Mouse (Mus musculus): Measurements from ENCODE around the gene Pik3r2.
A peak's percentile ranks its signal among the peaks of the same experiment; 100 is the strongest.
"Not testable (repeated sequence)": the region's sequence is repeated elsewhere in the genome, so short reads cannot be mapped to it uniquely, and the experiment has no call there.

Gene Pik3r2

GRCm38 (mm10) chr8:70776496-70777444, at the start of gene Pik3r2:
Gene Pik3r2, minus strand, starts transcription at chr8:70776713.
- peak; percentile 98 for DNase-seq

DNA sequence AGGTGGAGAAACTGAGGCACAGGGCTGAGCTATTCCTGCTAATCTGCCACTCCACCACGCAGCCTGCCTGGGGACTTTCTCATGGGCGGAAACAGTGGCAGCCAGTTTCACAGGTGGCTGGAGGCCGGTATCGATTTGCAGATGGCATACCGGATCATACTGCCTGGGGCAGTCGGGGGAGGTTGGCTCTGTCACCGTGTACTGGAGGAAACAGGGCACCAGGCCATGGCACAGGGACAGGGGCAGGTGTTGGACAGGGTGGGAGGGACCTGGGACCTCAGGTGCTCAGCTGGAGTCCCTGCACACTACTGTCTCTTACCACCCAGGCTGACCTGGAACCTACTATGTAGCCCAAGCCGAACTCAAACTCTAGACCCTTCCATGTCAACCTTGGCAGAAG, 49.3 kb upstream of the Pik3r2 start:
- no peak for DNase-seq

GRCm38 (mm10) chr8:70823802-70824201, 47.3 kb upstream of the Pik3r2 start:
- no peak for DNase-seq

DNA sequence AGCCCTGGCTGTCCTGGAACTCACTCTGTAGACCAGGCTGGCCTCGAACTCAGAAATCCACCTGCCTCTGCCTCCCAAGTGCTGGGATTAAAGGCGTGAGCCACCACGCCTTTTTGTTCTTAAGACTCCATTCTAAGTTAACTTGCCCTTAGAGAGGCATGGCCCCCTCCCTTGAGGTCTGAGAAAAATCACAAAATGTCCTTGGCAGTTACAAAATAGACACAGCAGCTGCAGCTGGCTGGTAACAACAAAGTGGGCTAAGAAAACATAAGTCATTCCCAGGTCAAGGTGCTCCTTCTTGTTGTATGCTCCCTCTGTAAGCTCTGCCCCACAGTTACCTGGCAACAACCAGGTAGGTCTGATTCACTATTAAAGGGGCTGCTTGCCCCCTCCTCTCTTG, 46.1 kb upstream of the Pik3r2 start:
- DNase-seq = not testable (repeated sequence)

- no peak for DNase-seq
Measured at GRCm38 (mm10) chr8:70821992-70822391, 45.5 kb upstream of the Pik3r2 start.

- DNase-seq = peak; percentile 75
Measured at GRCm38 (mm10) chr8:70821399-70821962, 45.0 kb upstream of the Pik3r2 start.

- DNase-seq = peak; percentile 90
Measured at GRCm38 (mm10) chr8:70820101-70820935, 43.8 kb upstream of the Pik3r2 start.

GRCm38 (mm10) chr8:70816679-70817078, 40.2 kb upstream of the Pik3r2 start:
- peak; percentile 75 for DNase-seq

- no peak for DNase-seq
Measured at GRCm38 (mm10) chr8:70812885-70813284, 36.4 kb upstream of the Pik3r2 start.

- no peak for DNase-seq
Measured at GRCm38 (mm10) chr8:70812055-70812454, 35.5 kb upstream of the Pik3r2 start.

GRCm38 (mm10) chr8:70810962-70811680, 34.6 kb upstream of the Pik3r2 start:
- no peak for DNase-seq

- DNase-seq = no peak
Measured at GRCm38 (mm10) chr8:70808955-70809701, 32.6 kb upstream of the Pik3r2 start.

- DNase-seq = no peak
Measured at GRCm38 (mm10) chr8:70808239-70808638, 31.7 kb upstream of the Pik3r2 start, which contains the start of gene Il12rb1. Gene Il12rb1, plus strand, starts transcription at chr8:70808449.

GRCm38 (mm10) chr8:70807304-70807703, 30.8 kb upstream of the Pik3r2 start:
- DNase-seq = no peak

DNA sequence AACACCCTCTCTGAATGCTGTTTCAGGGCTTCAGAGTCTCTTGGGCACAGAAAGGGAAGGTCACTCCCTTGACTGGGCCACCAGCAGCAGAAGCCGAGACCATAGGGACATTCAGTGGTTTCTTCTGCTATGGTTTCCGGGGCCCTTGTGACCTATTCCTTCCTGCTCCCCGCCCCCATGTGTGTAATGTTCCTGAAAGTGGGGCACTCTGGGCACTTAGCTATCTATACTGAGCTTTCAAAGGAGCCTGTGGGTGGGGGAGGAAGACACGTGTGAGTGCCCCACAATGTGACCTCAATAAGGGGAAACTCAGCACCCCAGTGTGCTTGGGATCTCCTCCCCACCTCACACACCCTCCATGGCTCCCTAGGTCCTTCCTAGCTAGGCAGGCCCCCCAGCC, 30.0 kb upstream of the Pik3r2 start:
- DNase-seq = peak; percentile 45

DNA sequence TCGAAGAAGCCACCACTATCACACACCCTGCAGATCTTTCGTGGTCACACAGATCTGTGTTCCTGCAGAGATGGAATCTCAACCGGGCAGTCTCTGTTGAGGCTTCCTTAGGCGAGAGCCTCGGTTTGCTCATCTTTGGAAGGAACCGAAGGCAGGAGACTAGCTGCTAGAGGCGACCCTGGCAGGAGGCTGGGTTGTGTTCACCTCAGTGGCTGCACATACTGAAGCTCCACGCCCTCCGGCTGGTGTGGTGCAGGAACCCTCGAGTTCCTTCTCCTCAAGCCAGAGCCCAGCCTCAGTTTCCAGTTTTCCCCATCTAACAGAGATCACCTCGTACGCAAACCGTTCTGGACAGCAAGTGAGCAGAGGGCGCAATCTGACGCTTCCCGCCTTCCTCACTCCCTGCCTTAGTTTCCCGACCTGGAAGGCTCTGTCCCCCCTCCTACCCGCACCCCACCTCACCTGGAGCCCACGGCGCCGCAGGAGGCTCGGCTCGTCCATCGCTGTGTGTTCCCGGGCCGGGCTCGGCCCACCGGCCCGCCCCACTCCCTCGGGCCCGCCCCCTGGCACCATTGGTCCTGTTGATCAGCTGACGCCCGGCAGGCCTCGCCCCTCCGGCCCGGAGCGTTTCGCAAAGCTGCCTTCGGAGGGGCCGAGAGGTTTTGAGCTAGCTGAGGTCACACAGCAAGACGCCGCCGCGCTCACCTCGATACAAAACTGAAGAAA, 28.1 kb upstream of the Pik3r2 start, which contains the start of gene Mast3:
TSS of gene Mast3 (minus strand) at position 574 of the 726 bp plus-strand sequence.
- DNase-seq = peak; percentile 85

DNA sequence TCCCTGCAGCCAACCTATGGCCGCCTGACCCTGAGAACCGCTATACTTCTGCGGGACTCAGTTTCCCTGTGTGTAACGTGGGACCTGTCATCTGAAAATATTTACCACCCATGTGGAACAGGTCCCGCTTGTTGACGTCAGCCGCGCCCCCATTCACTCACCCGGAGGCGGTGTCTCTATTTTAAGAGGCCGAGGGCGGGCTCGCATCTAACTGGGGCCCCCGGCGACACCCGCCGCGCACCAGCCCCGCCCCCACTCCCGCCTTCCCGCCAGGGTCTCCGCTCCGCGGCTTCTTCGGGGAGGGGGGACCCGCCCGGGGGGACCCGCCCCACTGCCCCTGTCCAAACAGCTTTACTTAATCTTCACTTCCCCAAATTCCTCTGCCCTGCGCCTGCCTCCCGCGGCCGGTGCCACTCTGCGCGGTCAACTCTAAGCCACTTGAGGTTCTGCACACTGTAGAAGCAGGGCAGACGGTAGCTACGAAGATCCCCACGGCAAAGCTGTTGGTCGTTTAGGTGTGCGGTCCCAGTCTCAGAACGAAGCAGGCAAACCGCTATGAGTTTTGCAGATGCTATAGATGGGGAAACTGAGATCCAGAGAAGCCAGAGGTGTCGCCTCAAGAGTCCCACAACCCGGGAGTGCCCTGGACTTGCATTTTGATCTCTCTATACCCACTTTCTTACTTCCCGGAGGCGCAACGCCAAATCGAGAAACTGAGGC, 27.4 kb upstream of the Pik3r2 start:
- DNase-seq = peak; percentile 45

- DNase-seq = no peak
Measured at GRCm38 (mm10) chr8:70802786-70803510, 26.4 kb upstream of the Pik3r2 start.

- DNase-seq = no peak
Measured at GRCm38 (mm10) chr8:70801830-70802229, 25.3 kb upstream of the Pik3r2 start.

- DNase-seq = no peak
Measured at GRCm38 (mm10) chr8:70801156-70801555, 24.6 kb upstream of the Pik3r2 start.
